Mouse (Mus musculus) limb, embryonic 12.5 days (tissue): ENCODE measurements at regions not wholly inside any gene's neighbourhood (a gene's known extent, or its start where the extent isn't known, plus 50 kb on each side); places are given as distances from the start of the nearest gene placed in this dataset.

ENCODE experiments used
- ATAC-seq: fragments of 200-750 bp; cut with Nextera tagmentation; 2 replicates; pipeline ENCODE4 v1.8.0; 2017; ENCODE audit warnings: low read depth, moderate TSS enrichment; ENCODE audit not compliant: insufficient number of reproducible peaks, insufficient read depth, low FRiP score, low TSS enrichment
- H3K27ac ChIP-seq: fragments of 300-500 bp; sonication (generic); 2 replicates; pipeline ENCODE4 v1.5.1; 2016; ENCODE audit warnings: mild to moderate bottlenecking, moderate library complexity
- H3K27me3 ChIP-seq: fragments of 300-500 bp; sonication (generic); 2 replicates; pipeline ENCODE4 v1.6.1; 2016; ENCODE audit warnings: mild to moderate bottlenecking, moderate library complexity
- H3K36me3 ChIP-seq: fragments of 300-500 bp; sonication (generic); 2 replicates; pipeline ENCODE4 v1.6.1; 2016; ENCODE audit warnings: mild to moderate bottlenecking, moderate library complexity
- H3K4me1 ChIP-seq: fragments of 300-500 bp; sonication (generic); replicated peaks from 2 replicates; pipeline ENCODE4 v1.6.1; 2016
- H3K4me2 ChIP-seq: fragments of 300-500 bp; sonication (generic); 2 replicates; pipeline ENCODE4 v1.6.1; 2016; ENCODE audit warnings: mild to moderate bottlenecking, moderate library complexity
- H3K4me3 ChIP-seq: fragments of 300-500 bp; sonication (generic); replicated peaks from 2 replicates; pipeline ENCODE4 v1.5.1; 2016; ENCODE audit warnings: mild to moderate bottlenecking
- H3K9ac ChIP-seq: fragments of 300-500 bp; sonication (generic); replicated peaks from 2 replicates; pipeline ENCODE4 v1.6.1; 2016; ENCODE audit warnings: mild to moderate bottlenecking, moderate library complexity
- H3K9me3 ChIP-seq: fragments of 300-500 bp; sonication (generic); 2 replicates; pipeline ENCODE4 v1.6.1; 2016; ENCODE audit warnings: mild to moderate bottlenecking, moderate library complexity
- WGBS: fragments of 180-500 bp; shearing (Covaris S2); methylation state at CpG from one replicate; pipeline ENCODE4 v1.1.7; 2016; 5-methylcytosine and 5-hydroxymethylcytosine counted together

- H3K4me2 ChIP-seq = no peak overlapping the region
- no peaks in the 10 kb centered on the region for H3K36me3 ChIP-seq
Observed at GRCm38 (mm10) chr6:10156097-10156496, 1207.9 kb downstream of the Nxph1 start.

DNA sequence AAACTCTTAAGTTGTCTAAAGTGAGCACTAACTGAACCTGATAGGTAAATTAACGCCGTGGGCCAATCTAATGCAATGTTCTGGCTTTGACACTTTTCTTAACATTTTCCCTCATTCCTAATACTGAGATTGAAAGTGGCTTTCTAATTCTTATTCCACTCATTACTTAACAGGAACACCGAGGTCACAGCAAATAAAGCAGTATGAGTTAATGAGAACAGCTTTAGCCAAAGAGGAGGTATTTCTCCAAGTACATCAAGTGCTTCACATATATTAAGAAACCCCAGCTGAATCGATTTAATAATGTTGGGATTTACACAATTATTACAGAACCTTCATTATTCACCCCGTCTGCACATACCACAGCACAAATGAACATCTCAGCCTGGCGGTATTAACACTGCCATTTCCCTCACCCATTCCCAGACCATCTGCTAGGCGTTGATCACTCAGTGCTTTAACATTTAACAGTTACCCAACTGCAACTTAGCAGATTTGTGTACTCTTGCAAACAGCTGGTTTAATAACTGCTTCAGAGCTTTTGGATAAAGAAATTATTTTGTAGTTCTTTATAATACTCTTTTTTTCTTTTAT is 1233.5 kb downstream of the Nxph1 start:
- WGBS = 63% methylated on average over 7 of the region's 7 CpGs
- H3K9me3 ChIP-seq = peaks cover 4% of the 10 kb centered on the region; the same call in 1 of the 2 replicates

More at GRCm38 (mm10) chr6:10156097-10156496, 1207.9 kb downstream of the Nxph1 start:
- Histone ChIP-seq H3K4me3 (no peak overlapping the region), H3K9ac (no peak overlapping the region), H3K4me1 (no peaks in the 10 kb centered on the region), H3K27me3 (no peaks in the 10 kb centered on the region), H3K9me3 (no peaks in the 10 kb centered on the region), H3K27ac (no peak overlapping the region)
- ATAC-seq = no peak
- 60% methylated on average over 2 of the region's 2 CpGs for WGBS

DNA sequence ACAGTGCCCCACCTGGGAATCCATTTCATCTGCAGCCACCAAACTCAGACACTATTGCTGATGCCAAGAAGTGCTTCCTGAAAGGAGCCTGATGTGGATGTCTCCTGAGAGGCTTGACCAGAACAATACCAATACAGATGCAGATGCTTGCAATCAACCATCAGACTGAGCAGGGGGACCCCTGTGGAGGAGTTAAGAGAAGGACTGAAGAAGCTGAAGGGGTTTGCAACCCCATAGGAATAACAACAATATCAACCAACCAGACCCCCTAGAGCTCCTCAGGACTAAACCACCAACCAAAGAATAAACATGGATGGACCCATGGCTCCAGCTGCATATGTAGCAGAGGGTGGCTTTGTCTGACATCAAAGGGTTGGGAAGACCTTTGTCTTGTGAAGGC is 1237.7 kb downstream of the Nxph1 start:
- no peak for ATAC-seq
- Histone ChIP-seq H3K27ac (no peak overlapping the region), H3K4me2 (no peak overlapping the region), H3K9ac (no peak overlapping the region), H3K4me1 (no peaks in the 10 kb centered on the region), H3K36me3 (no peaks in the 10 kb centered on the region), H3K27me3 (no peaks in the 10 kb centered on the region), H3K9me3 (peaks cover 4% of the 10 kb centered on the region; the same call in 1 of the 2 replicates), H3K4me3 (no peak overlapping the region)

More for the DNA sequence above, 1233.5 kb downstream of the Nxph1 start:
- no peak overlapping the region for H3K9ac ChIP-seq
- peak; percentile 84; the same call in 1 of the 2 replicates for ATAC-seq
- H3K27ac ChIP-seq = no peak overlapping the region
- no peaks in the 10 kb centered on the region for H3K4me1 ChIP-seq
- no peak overlapping the region for H3K4me3 ChIP-seq
- no peak overlapping the region for H3K4me2 ChIP-seq
- H3K36me3 ChIP-seq = no peaks in the 10 kb centered on the region
- no peaks in the 10 kb centered on the region for H3K27me3 ChIP-seq
